Mouse (Mus musculus): Measurements from ENCODE around the gene Ccdc141.

Gene Ccdc141

GRCm38 (mm10) chr2:77133407-77133806 is 37.0 kb downstream of the Ccdc141 start:
- DNase-seq (ENCODE audit: low read depth) = no peak

GRCm38 (mm10) chr2:77126939-77127338 is 43.5 kb downstream of the Ccdc141 start:
- DNase-seq (ENCODE audit: low read depth) = no peak

- no peak for DNase-seq (ENCODE audit: low read depth)
Measured at GRCm38 (mm10) chr2:77118102-77118501, 52.3 kb downstream of the Ccdc141 start.

GRCm38 (mm10) chr2:77114335-77114734 is 56.1 kb downstream of the Ccdc141 start:
- DNase-seq (ENCODE audit: low read depth) = no peak

GRCm38 (mm10) chr2:77113867-77114266 is 56.6 kb downstream of the Ccdc141 start:
- no peak for DNase-seq (ENCODE audit: low read depth)

DNA sequence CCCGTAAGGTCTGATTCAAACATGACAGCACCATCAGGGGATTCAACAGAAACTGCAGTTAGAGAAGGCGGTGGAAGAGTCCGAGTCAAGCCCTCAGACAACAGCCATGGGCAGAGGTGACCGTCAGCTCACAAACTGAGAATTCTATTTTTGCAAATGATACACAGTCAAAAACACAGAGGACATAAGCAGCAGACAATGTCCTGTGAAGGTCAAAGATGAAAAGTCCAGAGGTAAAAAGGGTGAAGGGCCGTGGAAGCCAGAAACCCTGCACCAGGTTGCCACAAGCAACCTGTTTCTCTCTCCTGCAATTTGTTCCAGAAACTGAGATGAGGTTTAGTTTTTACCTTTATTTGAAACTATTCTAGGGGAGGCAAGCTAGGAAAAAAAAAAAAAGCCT is 57.4 kb downstream of the Ccdc141 start:
- no peak for DNase-seq (ENCODE audit: low read depth)

- no peak for DNase-seq (ENCODE audit: low read depth)
Measured at GRCm38 (mm10) chr2:77111095-77111494, 59.3 kb downstream of the Ccdc141 start.

GRCm38 (mm10) chr2:77110365-77110764 is 60.1 kb downstream of the Ccdc141 start:
- DNase-seq (ENCODE audit: low read depth) = no peak

- no peak for DNase-seq (ENCODE audit: low read depth)
Measured at GRCm38 (mm10) chr2:77109506-77110123, 60.8 kb downstream of the Ccdc141 start.

- no peak for DNase-seq (ENCODE audit: low read depth)
Measured at GRCm38 (mm10) chr2:77108562-77108961, 61.9 kb downstream of the Ccdc141 start.

- no peak for DNase-seq (ENCODE audit: low read depth)
Measured at GRCm38 (mm10) chr2:77106150-77106549, 64.3 kb downstream of the Ccdc141 start.

- DNase-seq (ENCODE audit: low read depth) = no peak
Measured at GRCm38 (mm10) chr2:77105006-77105715, 65.3 kb downstream of the Ccdc141 start.

GRCm38 (mm10) chr2:77102516-77102915 is 67.9 kb downstream of the Ccdc141 start:
- no peak for DNase-seq (ENCODE audit: low read depth)

- no peak for DNase-seq (ENCODE audit: low read depth)
Measured at GRCm38 (mm10) chr2:77099814-77100213, 70.6 kb downstream of the Ccdc141 start.

- no peak for DNase-seq (ENCODE audit: low read depth)
Measured at GRCm38 (mm10) chr2:77098769-77099168, 71.7 kb downstream of the Ccdc141 start.

DNA sequence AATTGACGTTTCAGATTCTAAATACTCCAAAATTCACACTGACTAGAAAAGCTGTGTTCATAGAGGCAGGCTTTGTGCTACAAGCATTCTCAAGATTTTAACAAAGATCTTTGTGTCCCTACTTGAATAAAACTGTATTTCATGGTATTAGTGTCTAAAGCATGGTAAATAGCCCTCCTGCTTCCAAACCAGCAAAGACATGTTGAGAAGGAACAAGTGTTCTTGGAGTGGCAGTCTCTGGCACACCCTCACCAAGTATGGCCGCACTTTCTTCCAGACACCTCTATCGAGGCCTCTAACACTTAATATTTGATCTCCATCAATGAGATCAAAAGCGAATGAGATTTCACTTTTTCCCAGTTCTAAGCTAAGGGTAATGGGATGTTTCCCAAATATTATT is 78.7 kb downstream of the Ccdc141 start:
- no peak for DNase-seq (ENCODE audit: low read depth)

- no peak for DNase-seq (ENCODE audit: low read depth)
Measured at GRCm38 (mm10) chr2:77085313-77085712, 85.1 kb downstream of the Ccdc141 start.

GRCm38 (mm10) chr2:77084629-77085028 is 85.8 kb downstream of the Ccdc141 start:
- no peak for DNase-seq (ENCODE audit: low read depth)

DNA sequence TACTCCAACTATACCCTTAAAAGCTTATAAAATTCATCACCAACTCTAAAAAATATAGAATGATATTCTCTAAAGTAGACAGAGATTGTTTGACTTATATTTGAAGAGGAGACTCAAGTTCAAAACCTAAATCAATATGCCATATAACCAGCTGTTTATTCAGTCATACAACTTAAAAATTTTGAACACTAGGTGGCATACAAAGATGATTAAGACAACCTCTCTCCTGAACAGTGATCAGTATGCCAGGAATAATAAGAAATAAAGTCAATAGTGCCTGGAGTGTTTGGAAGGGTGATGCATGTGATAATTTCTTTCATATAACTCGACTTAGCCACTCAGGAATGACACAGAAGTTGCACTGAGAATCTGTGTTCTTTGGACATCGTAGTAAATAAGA is 89.3 kb downstream of the Ccdc141 start:
- no peak for DNase-seq (ENCODE audit: low read depth)

DNA sequence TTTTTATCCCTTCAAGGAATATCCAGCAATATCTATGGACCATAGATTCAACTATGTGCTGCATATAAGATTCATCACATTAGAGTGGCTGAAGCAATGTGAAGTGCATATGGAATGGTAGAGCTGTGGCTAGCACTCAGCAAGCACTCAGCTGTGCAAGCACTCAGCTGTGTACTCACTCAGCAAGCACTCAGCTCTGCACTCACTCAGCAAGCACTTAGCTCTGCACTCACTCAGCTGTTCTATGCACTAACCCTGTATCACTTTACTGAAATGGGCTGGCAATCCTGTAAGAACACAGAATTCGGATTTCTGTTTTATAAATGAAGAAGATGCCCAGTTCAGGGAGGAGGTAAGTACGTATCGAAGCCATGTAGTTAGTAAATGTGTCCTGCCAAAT is 89.8 kb downstream of the Ccdc141 start:
- no peak for DNase-seq (ENCODE audit: low read depth)

- DNase-seq (ENCODE audit: low read depth) = no peak
Measured at GRCm38 (mm10) chr2:77078746-77079145, 91.7 kb downstream of the Ccdc141 start.

GRCm38 (mm10) chr2:77074373-77074772 is 96.1 kb downstream of the Ccdc141 start:
- DNase-seq (ENCODE audit: low read depth) = no peak

- DNase-seq (ENCODE audit: low read depth) = no peak
Measured at GRCm38 (mm10) chr2:77073930-77074329, 96.5 kb downstream of the Ccdc141 start.

GRCm38 (mm10) chr2:77065294-77065693 is 105.1 kb downstream of the Ccdc141 start:
- DNase-seq (ENCODE audit: low read depth) = no peak

Data from induced T-regulatory cell, adult 2 months (primary cell).